Mouse (Mus musculus) midbrain, postnatal 0 days (tissue): ENCODE data around the gene Disp1. TPM values are rescaled to one million over a fixed set of nuclear protein-coding genes. Genes with fewer than 3 reads are reported as not detected.

Experiments
- ATAC-seq: fragments of 200-750 bp; cut with Nextera tagmentation; 2 replicates; pipeline ENCODE4 v1.8.0; 2017; ENCODE audit warnings: moderate number of reproducible peaks, mild to moderate bottlenecking, moderate TSS enrichment, moderate library complexity; ENCODE audit not compliant: low FRiP score
- DNase-seq: peaks from one replicate; pipeline ENCODE4 v3.0.0-alpha.2; 2015; ENCODE audit warnings: low spot score
- H3K27ac ChIP-seq: fragments of 300-500 bp; sonication (generic); 2 replicates; pipeline ENCODE4 v1.5.1; 2014; ENCODE audit warnings: low read depth, mild to moderate bottlenecking, low read length, mixed read lengths
- H3K27me3 ChIP-seq: fragments of 300-500 bp; sonication (generic); 2 replicates; pipeline ENCODE4 v1.6.1; 2014; ENCODE audit warnings: low read length, control low read depth, mixed read lengths; ENCODE audit not compliant: insufficient read depth
- H3K36me3 ChIP-seq: fragments of 300-500 bp; sonication (generic); 2 replicates; pipeline ENCODE4 v1.6.1; 2014; ENCODE audit warnings: low read length, control low read depth, mixed read lengths; ENCODE audit not compliant: insufficient read depth
- H3K4me1 ChIP-seq: fragments of 300-500 bp; sonication (generic); 2 replicates; pipeline ENCODE4 v1.6.1; 2014; ENCODE audit warnings: mild to moderate bottlenecking, control low read depth, antibody characterized with exemption, low read length, mixed read lengths; ENCODE audit not compliant: insufficient read depth
- H3K4me2 ChIP-seq: fragments of 300-500 bp; sonication (generic); 2 replicates; pipeline ENCODE4 v1.6.1; 2014; ENCODE audit warnings: low read depth, mild to moderate bottlenecking, low read length, mixed read lengths; ENCODE audit not compliant: poor library complexity, severe bottlenecking
- H3K4me3 ChIP-seq: fragments of 300-500 bp; sonication (generic); 2 replicates; pipeline ENCODE4 v1.5.1; 2014; ENCODE audit warnings: low read depth, mild to moderate bottlenecking, low read length, moderate library complexity
- H3K9ac ChIP-seq: fragments of 300-500 bp; sonication (generic); replicated peaks from 2 replicates; pipeline ENCODE4 v1.6.1; 2014; ENCODE audit warnings: mild to moderate bottlenecking, low read length, moderate library complexity, mixed read lengths; ENCODE audit not compliant: poor library complexity, severe bottlenecking
- H3K9me3 ChIP-seq: fragments of 300-500 bp; sonication (generic); 2 replicates; pipeline ENCODE4 v1.6.1; 2016; ENCODE audit warnings: low read length, control low read depth
- CTCF ChIP-seq: IDR thresholded peaks from 2 replicates; pipeline ENCODE4 v1.5.1; 2016; ENCODE audit warnings: antibody characterized with exemption, mild to moderate bottlenecking
- WGBS: fragments of 180-500 bp; shearing (Covaris S2); extraction: QIAGEN DNeasy Blood & Tissue Kit; methylation state at CpG from one replicate; pipeline ENCODE4 v1.1.7; 2014; 5-methylcytosine and 5-hydroxymethylcytosine counted together
- polyA plus RNA-seq: library from polyadenylated mRNA; unstranded; fragments of >200 nt; fragmentation: Nextera tagmentation; extraction: Ambion mirVana; gene quantifications from 2 replicates; pipeline ENCODE4 v1.2.1, GENCODE M21; 2015
- total RNA-seq: library from RNA; depleted of rRNA; stranded (reverse); fragments of >200 nt; gene quantifications from 2 replicates; pipeline ENCODE4 v1.2.3, GENCODE M21; 2014

Disp1 gene
- total and polyA plus RNA-seq, 2 experiments from 2014 or later = 7.6 to 12.3 TPM

- Histone ChIP-seq H3K27me3 (no peaks in the 10 kb centered on the region), H3K9me3 (no peaks in the 10 kb centered on the region), H3K27ac (no peak overlapping the region), H3K9ac (no peak overlapping the region), H3K4me2 (no peak overlapping the region), H3K4me1 (peaks cover 6% of the 10 kb centered on the region; the same call in 1 of the 2 replicates), H3K36me3 (no peaks in the 10 kb centered on the region), H3K4me3 (no peak overlapping the region)
- 27% methylated on average over 5 of the region's 5 CpGs for WGBS
- DNase-seq (peak; percentile 42), ATAC-seq (no peak)
- no peak for TF ChIP-seq CTCF
Measured at GRCm38 (mm10) chr1:183149571-183150105, 71.7 kb downstream of the Disp1 start.

- Histone ChIP-seq H3K9ac (no peak overlapping the region), H3K4me2 (0 out of 2 replicates have a peak overlapping the region, but pooled peaks have one; percentile 1), H3K4me1 (peaks cover 6% of the 10 kb centered on the region; the same call in 1 of the 2 replicates), H3K27me3 (no peaks in the 10 kb centered on the region), H3K27ac (no peak overlapping the region), H3K9me3 (no peaks in the 10 kb centered on the region), H3K4me3 (no peak overlapping the region), H3K36me3 (no peaks in the 10 kb centered on the region)
- 34% methylated on average over 5 of the region's 5 CpGs for WGBS
- peak; percentile 76; the same call in 1 of the 2 replicates for ATAC-seq
- no peak for TF ChIP-seq CTCF
- DNase-seq = peak; percentile 67
Measured at GRCm38 (mm10) chr1:183147438-183147841, 73.9 kb downstream of the Disp1 start.

DNA sequence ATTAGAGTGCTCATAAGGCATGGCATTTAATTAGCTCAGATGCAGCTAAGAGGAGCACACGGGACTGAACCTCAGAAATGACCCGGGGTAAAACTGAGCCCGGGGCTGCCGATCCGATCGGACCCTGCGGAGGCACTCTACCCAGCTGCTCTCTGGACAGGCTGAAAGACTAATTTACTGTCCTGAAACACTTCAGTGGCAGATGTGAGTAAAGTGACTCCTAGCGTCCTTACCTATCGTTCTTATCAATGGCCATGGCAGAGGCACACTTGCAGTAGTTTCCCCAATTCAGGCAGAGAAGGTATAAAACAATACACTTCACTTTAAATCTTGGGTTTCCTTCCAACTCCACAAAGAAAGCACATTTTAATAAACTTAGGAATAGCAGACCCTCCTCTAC lies 74.5 kb downstream of the Disp1 start:
- peak; percentile 8; the same call in 1 of the 2 replicates for TF ChIP-seq CTCF
- peaks cover 6% of the 10 kb centered on the region; the same call in 1 of the 2 replicates for H3K4me1 ChIP-seq
- 19% methylated on average over 9 of the region's 9 CpGs for WGBS
- DNase-seq (no peak), ATAC-seq (no peak)
- H3K27me3 ChIP-seq = no peaks in the 10 kb centered on the region
- no peaks in the 10 kb centered on the region for H3K9me3 ChIP-seq
- no peak overlapping the region for H3K4me2 ChIP-seq
- no peaks in the 10 kb centered on the region for H3K36me3 ChIP-seq
- no peak overlapping the region for H3K4me3 ChIP-seq
- no peak overlapping the region for H3K9ac ChIP-seq
- H3K27ac ChIP-seq = no peak overlapping the region

GRCm38 (mm10) chr1:183146102-183146735 lies 75.1 kb downstream of the Disp1 start:
- no peak for TF ChIP-seq CTCF
- Histone ChIP-seq H3K27ac (no peak overlapping the region), H3K27me3 (no peaks in the 10 kb centered on the region), H3K4me2 (no peak overlapping the region), H3K4me3 (no peak overlapping the region), H3K36me3 (no peaks in the 10 kb centered on the region), H3K9ac (no peak overlapping the region), H3K9me3 (no peaks in the 10 kb centered on the region), H3K4me1 (peaks cover 6% of the 10 kb centered on the region; the same call in 1 of the 2 replicates)
- no peak for ATAC-seq
- DNase-seq = no peak
- whole genome bisulfite sequencing = 65% methylated on average over 7 of the region's 7 CpGs

- no peak for DNase-seq
- no peak overlapping the region for H3K27ac ChIP-seq
- whole genome bisulfite sequencing = 23% methylated on average over 4 of the region's 4 CpGs
- no peaks in the 10 kb centered on the region for H3K9me3 ChIP-seq
- TF ChIP-seq CTCF = no peak
- H3K9ac ChIP-seq = no peak overlapping the region
- H3K4me2 ChIP-seq = no peak overlapping the region
- H3K36me3 ChIP-seq = no peaks in the 10 kb centered on the region
- H3K4me1 ChIP-seq = peaks cover 4% of the 10 kb centered on the region; the same call in 1 of the 2 replicates
- no peak for ATAC-seq
- no peaks in the 10 kb centered on the region for H3K27me3 ChIP-seq
- no peak overlapping the region for H3K4me3 ChIP-seq
Measured at GRCm38 (mm10) chr1:183144602-183145205, 76.6 kb downstream of the Disp1 start.

DNA sequence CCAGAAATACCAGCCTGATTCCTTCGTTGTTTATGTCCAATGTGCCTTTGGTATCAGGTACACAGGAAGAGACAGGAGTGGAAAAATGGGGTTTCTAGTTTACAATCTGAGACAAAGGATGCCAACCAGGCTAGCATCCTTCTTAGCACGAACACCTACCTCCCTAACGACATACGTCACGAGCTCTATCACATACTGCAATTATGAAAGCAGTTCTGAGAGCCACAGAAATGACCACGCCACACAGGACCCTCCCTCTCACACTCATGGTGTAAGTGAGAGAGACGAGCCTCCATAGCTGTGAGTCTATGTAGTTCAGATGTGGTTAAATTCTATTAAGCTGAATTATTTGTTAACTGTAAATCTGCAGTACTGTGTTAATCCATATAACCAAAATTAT lies 78.1 kb downstream of the Disp1 start:
- TF ChIP-seq CTCF = no peak
- H3K4me1 ChIP-seq = peaks cover 4% of the 10 kb centered on the region; the same call in 1 of the 2 replicates
- no peak overlapping the region for H3K9ac ChIP-seq
- no peak overlapping the region for H3K4me2 ChIP-seq
- H3K9me3 ChIP-seq = no peaks in the 10 kb centered on the region
- no peak for DNase-seq
- WGBS = 88% methylated on average over 7 of the region's 7 CpGs
- no peak overlapping the region for H3K4me3 ChIP-seq
- H3K36me3 ChIP-seq = no peaks in the 10 kb centered on the region
- no peaks in the 10 kb centered on the region for H3K27me3 ChIP-seq
- no peak for ATAC-seq
- H3K27ac ChIP-seq = no peak overlapping the region
